Mouse (Mus musculus) c-Kit-positive CD71-positive TER-119-negative erythroid progenitor cells, embryonic 14.5 days (primary cell): ENCODE results near the gene Myl3.

Experiments
- DNase-seq: peaks from one replicate; pipeline ENCODE4 v3.0.0-alpha.2; 2013; ENCODE audit warnings: low read depth

The Myl3 gene

DNA sequence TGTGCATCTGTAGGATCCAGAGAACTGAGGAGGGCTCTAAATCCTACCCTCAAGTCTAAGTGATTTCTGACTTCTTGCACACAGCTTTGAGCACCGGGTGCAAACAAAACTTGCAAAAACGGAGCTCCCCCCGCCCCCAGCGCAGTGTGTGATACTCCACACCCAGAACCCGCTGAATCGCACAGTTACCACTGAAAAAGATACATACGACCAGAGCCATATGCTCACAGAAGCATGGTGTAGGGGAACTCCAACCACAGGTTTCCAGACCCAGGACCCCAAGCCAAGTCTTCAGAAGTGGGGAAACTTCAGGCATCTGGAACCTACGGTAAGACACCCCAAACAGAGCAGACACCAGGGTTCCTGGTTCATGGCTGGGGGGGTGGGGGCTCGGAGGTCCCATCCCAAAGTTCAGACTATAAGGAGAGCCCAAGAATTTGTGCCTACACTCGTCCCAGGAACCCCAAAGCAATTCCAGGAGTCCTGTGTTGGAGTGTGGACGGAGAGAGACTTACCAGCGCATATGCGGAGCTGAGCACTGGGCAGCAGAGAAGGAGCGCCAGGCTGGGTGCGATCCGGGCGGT is at the start of gene Myl3:
Myl3 (plus strand) TSS at position 151 of the 584 bp plus-strand sequence.
- no peak for DNase-seq

- no peak for DNase-seq
Observed at GRCm38 (mm10) chr9:110695165-110695755, 46.4 kb upstream of the Myl3 start.

DNA sequence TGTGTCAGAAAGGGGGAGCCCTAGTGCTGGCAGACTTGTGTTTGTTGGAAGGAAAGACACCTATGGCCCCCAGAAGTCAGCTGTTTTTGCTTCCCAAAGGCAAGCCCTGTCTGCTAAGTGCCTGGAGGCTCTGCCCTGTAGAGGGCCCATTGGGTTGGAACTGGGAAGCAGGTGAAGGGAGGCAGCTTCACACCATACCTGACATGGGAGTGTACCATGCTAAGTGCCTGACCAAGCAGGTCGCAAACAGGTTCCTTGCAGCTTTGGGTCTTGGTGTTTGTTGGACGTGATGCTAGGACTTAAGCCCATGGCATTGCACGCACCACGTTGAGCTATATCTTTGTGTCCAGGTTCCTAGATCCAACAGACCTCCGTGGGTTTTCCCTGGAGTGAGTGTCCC is 45.2 kb upstream of the Myl3 start:
- no peak for DNase-seq

- no peak for DNase-seq
Observed at GRCm38 (mm10) chr9:110697465-110697864, 44.2 kb upstream of the Myl3 start.

DNA sequence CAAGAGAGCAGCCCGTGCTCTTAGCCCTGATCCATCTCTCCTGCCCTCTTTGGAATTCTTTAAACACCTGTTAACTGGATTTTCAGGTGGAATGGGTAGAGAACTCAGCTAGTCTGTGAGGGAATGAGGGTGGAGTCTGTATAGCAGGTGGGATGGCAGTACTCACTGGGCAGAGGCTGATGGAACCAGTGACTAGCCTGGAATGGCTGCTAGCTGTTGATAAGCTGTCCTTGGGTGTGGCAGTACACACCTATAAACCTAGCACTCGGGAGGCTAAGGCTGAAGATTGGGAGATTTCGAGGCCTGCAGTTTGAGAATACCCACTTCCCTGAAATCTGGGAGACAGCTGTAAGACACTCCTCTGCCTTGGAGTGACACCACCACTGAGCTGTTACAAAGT is 42.1 kb upstream of the Myl3 start:
- DNase-seq, result peak; percentile 25

GRCm38 (mm10) chr9:110701114-110702032 is 40.3 kb upstream of the Myl3 start:
- DNase-seq, result no peak

- DNase-seq, result no peak
Observed at GRCm38 (mm10) chr9:110702848-110703247, 38.8 kb upstream of the Myl3 start.

DNA sequence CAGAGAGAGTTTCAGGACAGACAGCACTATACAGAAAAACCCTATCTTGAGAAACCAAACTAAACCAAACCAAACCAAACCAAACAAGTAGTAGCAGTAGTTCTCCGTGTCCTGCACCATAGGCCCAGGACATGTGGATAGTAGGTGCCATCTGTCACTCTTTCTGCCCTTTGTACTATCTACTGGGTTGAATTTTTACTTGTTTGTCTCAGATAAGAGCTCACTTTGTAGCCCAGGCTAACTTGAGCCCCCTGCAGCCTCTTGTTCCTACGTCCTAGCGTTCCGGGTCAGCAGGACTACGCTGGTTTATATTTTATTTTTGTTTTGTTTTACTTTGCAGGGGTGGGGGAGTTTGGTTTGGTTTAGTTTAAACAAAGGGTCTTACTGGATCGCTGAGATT is 37.7 kb upstream of the Myl3 start:
- no peak for DNase-seq

DNA sequence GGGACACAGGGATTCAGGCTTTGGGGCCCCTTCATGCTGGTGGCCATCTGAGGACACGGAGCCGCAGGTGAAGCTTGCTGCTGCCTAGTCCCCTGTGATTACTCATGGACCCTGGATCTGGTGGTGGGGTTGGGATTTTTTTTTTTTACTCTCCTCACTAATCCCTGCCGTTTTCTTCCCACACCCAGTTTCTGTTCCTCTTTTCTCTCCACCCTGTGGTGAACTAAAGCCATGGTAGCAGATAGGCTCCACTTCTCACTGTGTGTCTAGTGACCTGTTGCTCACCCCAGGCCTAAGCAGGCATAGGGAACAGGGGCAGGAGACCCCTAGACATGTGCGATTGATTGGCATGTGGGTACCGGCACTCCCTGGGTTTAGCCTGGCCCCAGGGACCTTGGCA is 34.9 kb upstream of the Myl3 start:
- DNase-seq, result no peak

DNA sequence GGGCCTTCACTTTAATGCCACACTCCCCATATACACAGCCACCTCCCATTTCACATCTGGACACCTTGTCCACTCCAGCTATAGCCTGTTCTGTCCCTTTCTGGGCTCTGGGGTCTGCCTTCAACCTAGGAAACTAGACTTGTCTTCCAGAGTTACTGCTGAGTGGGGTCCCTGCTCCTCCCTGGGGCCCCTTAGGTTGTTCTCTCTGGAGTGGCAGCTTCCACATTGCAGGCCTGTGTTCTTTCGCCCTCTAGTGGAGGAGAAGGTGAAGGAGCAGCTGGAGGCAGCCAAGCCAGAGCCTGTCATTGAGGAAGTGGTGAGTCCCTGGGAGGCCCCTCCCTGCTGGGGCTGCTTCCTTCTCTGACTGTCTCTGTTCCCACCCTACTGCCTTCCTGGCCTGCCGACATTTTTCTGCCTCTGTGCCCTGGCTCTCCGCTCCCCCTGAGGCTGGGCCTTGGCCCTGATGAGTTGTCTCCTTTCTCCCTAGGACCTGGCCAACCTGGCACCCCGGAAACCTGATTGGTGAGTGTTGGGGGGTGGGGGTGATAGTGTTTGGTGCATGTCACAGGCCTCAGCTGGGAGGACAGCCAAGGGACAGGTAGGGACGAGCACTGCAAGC is 31.9 kb upstream of the Myl3 start:
- peak; percentile 65 for DNase-seq

DNA sequence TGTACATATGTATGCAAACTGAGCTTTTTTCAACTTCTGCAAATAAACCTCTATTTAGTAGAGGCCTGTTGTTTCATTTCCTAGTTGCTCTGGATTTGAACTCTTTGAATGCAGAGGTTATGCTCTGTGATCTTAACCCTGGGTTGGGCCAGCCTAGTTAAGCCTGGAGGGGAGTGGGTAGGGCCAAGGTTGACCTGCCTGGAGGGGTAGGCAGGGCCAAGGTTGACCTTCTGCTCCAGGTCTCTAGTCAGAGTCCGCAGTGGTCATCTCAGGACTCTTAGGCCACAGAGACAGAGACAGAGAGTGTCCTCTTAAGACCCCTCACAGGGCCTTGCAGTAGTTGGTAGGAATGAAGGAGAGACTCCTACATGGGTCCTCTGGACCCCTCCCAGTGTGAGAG is 30.1 kb upstream of the Myl3 start:
- DNase-seq, result no peak

- no peak for DNase-seq
Observed at GRCm38 (mm10) chr9:110711996-110712395, 29.7 kb upstream of the Myl3 start.

- DNase-seq, result no peak
Observed at GRCm38 (mm10) chr9:110712545-110712944, 29.1 kb upstream of the Myl3 start.

- no peak for DNase-seq
Observed at GRCm38 (mm10) chr9:110713389-110713788, 28.3 kb upstream of the Myl3 start.

- no peak for DNase-seq
Observed at GRCm38 (mm10) chr9:110715426-110715825, 26.2 kb upstream of the Myl3 start.

DNA sequence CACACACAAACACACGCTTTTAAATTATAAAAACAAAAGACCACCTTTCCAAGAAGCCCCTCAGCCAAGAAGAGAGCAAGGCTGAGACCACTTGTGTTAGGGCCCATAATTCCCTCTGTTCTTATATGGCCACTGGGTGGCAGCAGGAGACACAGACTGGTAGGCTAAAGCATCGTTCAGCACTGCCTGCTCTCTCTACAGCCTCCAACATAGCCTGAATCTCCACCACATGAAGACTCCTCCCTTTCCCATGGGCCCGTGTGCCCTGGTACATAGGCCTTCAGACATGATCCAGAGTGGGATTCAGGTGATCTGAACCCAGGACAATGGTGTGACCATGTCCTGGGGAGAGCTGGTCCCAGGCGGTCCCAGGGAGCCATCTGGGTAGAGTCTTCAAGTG is 24.9 kb upstream of the Myl3 start:
- peak; percentile 23 for DNase-seq

GRCm38 (mm10) chr9:110718071-110718470 is 23.6 kb upstream of the Myl3 start:
- DNase-seq, result no peak

- no peak for DNase-seq
Observed at GRCm38 (mm10) chr9:110718810-110719209, 22.9 kb upstream of the Myl3 start.

GRCm38 (mm10) chr9:110719977-110720376 is 21.7 kb upstream of the Myl3 start:
- DNase-seq, result no peak

GRCm38 (mm10) chr9:110722060-110722459 is 19.6 kb upstream of the Myl3 start:
- no peak for DNase-seq

DNA sequence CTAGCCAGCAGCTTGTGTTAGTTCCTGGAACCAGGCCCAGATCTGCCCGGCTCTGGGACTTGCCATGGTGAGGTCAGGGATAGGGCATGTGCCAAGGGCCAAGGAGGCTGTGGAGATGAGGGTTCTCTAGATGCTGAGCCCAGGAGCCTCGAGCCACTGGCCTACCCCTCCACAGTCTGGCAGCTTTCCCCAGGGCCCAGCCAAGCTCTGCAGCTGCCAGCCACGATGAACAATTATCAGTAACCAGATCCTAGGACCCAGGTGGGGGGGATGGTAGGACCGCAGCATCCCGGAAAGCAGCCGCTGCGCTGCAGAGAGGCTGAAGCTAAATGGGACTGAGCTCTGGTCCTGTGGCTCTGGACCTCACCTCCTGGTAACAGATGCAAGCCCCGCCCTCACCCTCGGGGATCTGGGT is 15.9 kb upstream of the Myl3 start:
- DNase-seq, result no peak

DNA sequence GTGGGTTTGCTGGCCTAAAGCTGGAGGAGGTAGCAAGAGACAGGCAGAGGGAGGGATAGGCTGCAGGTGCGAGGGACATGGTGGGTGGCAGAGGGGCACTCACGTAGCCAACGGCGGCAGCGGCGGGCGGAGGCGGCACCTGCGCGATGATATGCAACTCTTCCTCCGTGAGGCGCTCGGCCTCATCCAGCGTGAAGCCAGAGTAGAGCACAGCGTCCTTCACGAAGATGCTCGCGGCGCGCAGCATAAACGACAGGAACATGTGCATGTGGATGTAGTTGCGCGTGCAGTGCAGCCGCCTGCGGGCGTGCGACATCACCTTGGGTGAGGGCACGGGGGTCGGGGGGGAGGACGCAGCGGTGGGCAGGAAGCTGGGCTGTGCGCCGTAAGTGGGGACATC is 14.8 kb upstream of the Myl3 start:
- DNase-seq, result no peak

DNA sequence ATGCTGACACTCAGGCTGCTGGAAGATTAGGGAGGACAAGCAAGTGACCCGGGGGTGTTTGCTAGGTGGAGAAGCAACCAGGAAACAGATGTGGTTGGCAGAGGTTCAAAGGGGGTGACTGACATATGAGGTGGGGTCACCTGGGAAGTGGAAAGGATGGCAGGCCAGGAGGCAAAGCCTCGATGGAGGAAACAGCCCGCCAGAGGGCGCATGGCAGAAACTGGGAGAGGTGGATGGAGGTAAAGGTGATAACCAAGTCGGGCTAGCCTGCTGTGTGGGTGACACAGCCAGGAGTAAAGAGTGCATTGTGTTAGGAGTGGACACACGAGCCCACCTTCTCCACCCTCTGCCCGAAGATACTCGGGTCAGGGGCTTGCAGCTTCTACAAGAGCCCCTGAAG is 11.8 kb upstream of the Myl3 start:
- no peak for DNase-seq
